Mouse (Mus musculus) liver, postnatal 0 days (tissue): ENCODE data around the gene Cox15. TPM values are rescaled to one million over a fixed set of nuclear protein-coding genes. Genes with fewer than 3 reads are reported as not detected.

Experiments
- ATAC-seq: fragments of 200-750 bp; cut with Nextera tagmentation; 2 replicates; pipeline ENCODE4 v1.8.0; 2017; ENCODE audit warnings: mild to moderate bottlenecking, moderate library complexity
- DNase-seq: peaks from one replicate; pipeline ENCODE4 v3.0.0-alpha.2; 2016
- H3K27ac ChIP-seq: fragments of 300-500 bp; sonication (generic); 2 replicates; pipeline ENCODE4 v1.5.1; 2014; ENCODE audit warnings: antibody characterized with exemption, moderate library complexity, mild to moderate bottlenecking, low read depth
- H3K27me3 ChIP-seq: fragments of 300-500 bp; sonication (generic); 2 replicates; pipeline ENCODE4 v1.6.1; 2014; ENCODE audit warnings: low read length, control low read depth, mixed read lengths; ENCODE audit not compliant: insufficient read depth
- H3K36me3 ChIP-seq: fragments of 300-500 bp; sonication (generic); replicated peaks from 2 replicates; pipeline ENCODE4 v1.6.1; 2014; ENCODE audit warnings: mild to moderate bottlenecking, control low read depth, low read length, moderate library complexity, mixed read lengths; ENCODE audit not compliant: insufficient read depth
- H3K4me1 ChIP-seq: fragments of 300-500 bp; sonication (generic); 2 replicates; pipeline ENCODE4 v1.6.1; 2014; ENCODE audit warnings: antibody characterized with exemption, mild to moderate bottlenecking, control low read depth; ENCODE audit not compliant: insufficient read depth
- H3K4me2 ChIP-seq: fragments of 300-500 bp; sonication (generic); 2 replicates; pipeline ENCODE4 v1.6.1; 2014; ENCODE audit warnings: low read depth, mild to moderate bottlenecking, low read length, moderate library complexity, mixed read lengths
- H3K4me3 ChIP-seq: fragments of 300-500 bp; sonication (generic); 2 replicates; pipeline ENCODE4 v1.5.1; 2014; ENCODE audit warnings: low read depth, low read length
- H3K9ac ChIP-seq: fragments of 300-500 bp; sonication (generic); replicated peaks from 2 replicates; pipeline ENCODE4 v1.6.1; 2014; ENCODE audit warnings: mild to moderate bottlenecking, moderate library complexity
- H3K9me3 ChIP-seq: fragments of 300-500 bp; sonication (generic); 2 replicates; pipeline ENCODE4 v1.6.1; 2016; ENCODE audit warnings: mild to moderate bottlenecking, control low read depth, low read length, mixed read lengths
- CTCF ChIP-seq: sonication (generic); IDR thresholded peaks from 2 replicates; pipeline ENCODE4 v1.5.1; 2016; ENCODE audit warnings: antibody characterized with exemption, low read depth
- EP300 ChIP-seq: IDR thresholded peaks from 2 replicates; pipeline ENCODE4 v1.6.1; 2016; ENCODE audit warnings: antibody characterized with exemption, low read depth, mild to moderate bottlenecking
- WGBS: fragments of 180-500 bp; shearing (Covaris S2); extraction: QIAGEN DNeasy Blood & Tissue Kit; methylation state at CpG from one replicate; pipeline ENCODE4 v1.1.7; 2014; ENCODE audit not compliant: insufficient replicate concordance; 5-methylcytosine and 5-hydroxymethylcytosine counted together
- polyA plus RNA-seq: library from polyadenylated mRNA; unstranded; fragments of >200 nt; fragmentation: Nextera tagmentation; extraction: Ambion mirVana; gene quantifications from 2 replicates; pipeline ENCODE4 v1.2.1, GENCODE M21; 2015

Gene Cox15
- polyA plus RNA-seq, 1 experiment from 2014 or later: 3.5 TPM

- Histone ChIP-seq H3K27ac (no peak overlapping the region; the same call in 1 of the 2 replicates), H3K9me3 (no peaks in the 10 kb centered on the region), H3K27me3 (no peaks in the 10 kb centered on the region), H3K4me3 (no peak overlapping the region), H3K9ac (no peak overlapping the region), H3K4me2 (peak overlapping the region; percentile 38; the same call in 1 of the 2 replicates), H3K4me1 (peaks cover 7% of the 10 kb centered on the region), H3K36me3 (no peaks in the 10 kb centered on the region)
- ATAC-seq: peak; percentile 40; the same call in 1 of the 2 replicates
- DNase-seq: no peak
- TF ChIP-seq CTCF (no peak), EP300 (no peak)
- WGBS: 62% methylated on average over 4 of the region's 4 CpGs
Measured at GRCm38 (mm10) chr19:43776561-43776960, 23.8 kb upstream of the Cox15 start.

GRCm38 (mm10) chr19:43775433-43775832 lies 22.6 kb upstream of the Cox15 start:
- no peak overlapping the region for H3K9ac ChIP-seq
- ATAC-seq: no peak

GRCm38 (mm10) chr19:43772311-43772710 lies 19.5 kb upstream of the Cox15 start:
- DNase-seq (no peak), ATAC-seq (no peak)
- Histone ChIP-seq H3K27ac (no peak overlapping the region), H3K4me2 (no peak overlapping the region), H3K27me3 (no peaks in the 10 kb centered on the region), H3K9me3 (no peaks in the 10 kb centered on the region), H3K9ac (no peak overlapping the region), H3K4me3 (no peak overlapping the region), H3K4me1 (peaks cover 9% of the 10 kb centered on the region), H3K36me3 (no peaks in the 10 kb centered on the region)
- TF ChIP-seq CTCF (no peak), EP300 (no peak)
- whole genome bisulfite sequencing: 60% methylated on average over 6 of the region's 6 CpGs

More at GRCm38 (mm10) chr19:43775433-43775832, 22.6 kb upstream of the Cox15 start:
- peaks cover 7% of the 10 kb centered on the region for H3K4me1 ChIP-seq
- H3K27me3 ChIP-seq: no peaks in the 10 kb centered on the region
- no peak for DNase-seq
- no peaks in the 10 kb centered on the region for H3K9me3 ChIP-seq
- TF ChIP-seq CTCF (no peak), EP300 (no peak)
- H3K27ac ChIP-seq: no peak overlapping the region
- H3K4me2 ChIP-seq: no peak overlapping the region
- 35% methylated on average over 10 of the region's 10 CpGs for WGBS
- no peaks in the 10 kb centered on the region for H3K36me3 ChIP-seq
- H3K4me3 ChIP-seq: no peak overlapping the region

GRCm38 (mm10) chr19:43771499-43771969 lies 18.7 kb upstream of the Cox15 start:
- ATAC-seq: no peak
- Histone ChIP-seq H3K27ac (no peak overlapping the region), H3K4me2 (no peak overlapping the region), H3K4me1 (peaks cover 9% of the 10 kb centered on the region), H3K27me3 (no peaks in the 10 kb centered on the region), H3K9ac (no peak overlapping the region), H3K4me3 (no peak overlapping the region), H3K36me3 (no peaks in the 10 kb centered on the region), H3K9me3 (no peaks in the 10 kb centered on the region)
- no peak for DNase-seq
- 35% methylated on average over 5 of the region's 5 CpGs for WGBS
- no peak for TF ChIP-seq CTCF
- TF ChIP-seq EP300: no peak

- Histone ChIP-seq H3K27ac (no peak overlapping the region), H3K4me2 (no peak overlapping the region), H3K4me1 (peaks cover 7% of the 10 kb centered on the region), H3K27me3 (no peaks in the 10 kb centered on the region), H3K9me3 (no peaks in the 10 kb centered on the region), H3K36me3 (no peaks in the 10 kb centered on the region), H3K4me3 (no peak overlapping the region), H3K9ac (no peak overlapping the region)
- no peak for TF ChIP-seq EP300
- no peak for TF ChIP-seq CTCF
- ATAC-seq (no peak), DNase-seq (no peak)
- 36% methylated on average over 4 of the region's 4 CpGs for WGBS
Measured at GRCm38 (mm10) chr19:43770584-43770983, 17.8 kb upstream of the Cox15 start.

GRCm38 (mm10) chr19:43769366-43769960 lies 16.7 kb upstream of the Cox15 start:
- Histone ChIP-seq H3K36me3 (no peaks in the 10 kb centered on the region), H3K27me3 (no peaks in the 10 kb centered on the region), H3K4me2 (no peak overlapping the region), H3K27ac (peak overlapping the region; percentile 77; the same call in 1 of the 2 replicates), H3K4me1 (peaks cover 6% of the 10 kb centered on the region), H3K4me3 (no peak overlapping the region), H3K9me3 (no peaks in the 10 kb centered on the region), H3K9ac (no peak overlapping the region)
- ATAC-seq: no peak
- no peak for TF ChIP-seq EP300
- TF ChIP-seq CTCF: no peak
- no peak for DNase-seq
- 72% methylated on average over 5 of the region's 5 CpGs for WGBS
